Mouse (Mus musculus): Measurements from ENCODE around the gene Glb1l2.

GRCm38 (mm10) chr9:26776122-26776902, 30.0 kb downstream of the Glb1l2 start:
- TF ChIP-seq EP300 (IDR thresholded peaks at IDR 0.05; ENCODE audit: low read length) = no peak
- TF ChIP-seq MYC (IDR thresholded peaks at IDR 0.05; ENCODE audit: low read depth, low read length) = no peak
- TF ChIP-seq MAX (IDR thresholded peaks at IDR 0.05; ENCODE audit: low read length) = no peak
